Comparison of ENCODE assay signal across 8 mouse cellular contexts in genomic region chr7:109169505-109170440, GRCm38 (mm10). TPM values are rescaled to one million over a fixed set of nuclear protein-coding genes. Genes with fewer than 3 reads are reported as not detected.
DNase-seq lines count a peak whose midpoint lies in the region; ATAC-seq lines count a peak whose summit lies in the region.

No protein-coding gene starts in this region.

- H3K36me3 ChIP-seq in megakaryocyte, embryonic 14.5 days (replicated peaks; ENCODE audit: low read length), result no peaks in the 10 kb centered on the region
- H3K36me3 ChIP-seq in forebrain, embryonic 13.5 days (ENCODE audit: poor library complexity, severe bottlenecking), result no peaks in the 10 kb centered on the region
- no peaks in the 10 kb centered on the region for H3K36me3 ChIP-seq in intestine, embryonic 14.5 days (ENCODE audit: control insufficient read depth, insufficient read depth, low read length)

- ATAC-seq in megakaryocyte, adult 5-6 weeks (ENCODE audit: poor library complexity, severe bottlenecking), result no peak
- peak; percentile 14; the same call in 1 of the 2 replicates for ATAC-seq in forebrain, embryonic 13.5 days
- ATAC-seq in intestine, embryonic 14.5 days (replicated peaks; ENCODE audit: low FRiP score, low TSS enrichment, low read depth), result 0 out of 2 replicates have a peak, but pooled peaks have one; percentile 22

- peak overlapping the region; percentile 78 for H3K4me3 ChIP-seq in megakaryocyte, embryonic 14.5 days (replicated peaks)
- H3K4me3 ChIP-seq in forebrain, embryonic 13.5 days, result peak overlapping the region; percentile 62
- H3K4me3 ChIP-seq in intestine, embryonic 14.5 days (ENCODE audit: low read depth, low read length), result peak overlapping the region; percentile 44

- H3K9ac ChIP-seq in forebrain, embryonic 13.5 days, result peak overlapping the region; percentile 74
- peak overlapping the region; percentile 34; the same call in 1 of the 2 replicates for H3K9ac ChIP-seq in intestine, embryonic 14.5 days (ENCODE audit: low read length)

- under 1% methylated on average over 72 of the region's 72 CpGs for WGBS in forebrain, embryonic 13.5 days
- whole genome bisulfite sequencing in intestine, embryonic 14.5 days, result under 1% methylated on average over 56 of the region's 72 CpGs

- peaks cover 13% of the 10 kb centered on the region for H3K4me1 ChIP-seq in megakaryocyte, embryonic 14.5 days
- peaks cover 87% of the 10 kb centered on the region for H3K4me1 ChIP-seq in forebrain, embryonic 13.5 days
- H3K4me1 ChIP-seq in intestine, embryonic 14.5 days (replicated peaks; ENCODE audit: control insufficient read depth, insufficient read depth, low read length), result peaks cover 3% of the 10 kb centered on the region

- peak; percentile 78 to 81 for DNase-seq in cerebellum, adult 18-20 months
- DNase-seq in intestine, embryonic 14.5 days (ENCODE audit: low spot score), result peak; percentile 63
- peak; percentile 72 for DNase-seq in mesoderm, embryonic 11.5 days (ENCODE audit: low read depth, low spot score)
- DNase-seq in yolk sac, embryonic 10.5 days (ENCODE audit: low spot score), result peak; percentile 33
- DNase-seq in spleen, postnatal 36 days (ENCODE audit: low spot score in 2 of 2), result no peak

- peak overlapping the region; percentile 86 for H3K27ac ChIP-seq in forebrain, embryonic 13.5 days
- no peak overlapping the region for H3K27ac ChIP-seq in intestine, embryonic 14.5 days (ENCODE audit: low read depth)

- H3K4me2 ChIP-seq in forebrain, embryonic 13.5 days, result peak overlapping the region; percentile 89
- peak overlapping the region; percentile 99 for H3K4me2 ChIP-seq in intestine, embryonic 14.5 days (ENCODE audit: low read length)

- H3K27me3 ChIP-seq in megakaryocyte, embryonic 14.5 days (replicated peaks), result peaks cover 86% of the 10 kb centered on the region
- H3K27me3 ChIP-seq in forebrain, embryonic 13.5 days, result peaks cover 55% of the 10 kb centered on the region
- peaks cover 53% of the 10 kb centered on the region for H3K27me3 ChIP-seq in intestine, embryonic 14.5 days (replicated peaks; ENCODE audit: control insufficient read depth, insufficient read depth, low read length)

- peaks cover 7% of the 10 kb centered on the region; the same call in 1 of the 2 replicates for H3K9me3 ChIP-seq in megakaryocyte, embryonic 14.5 days
- H3K9me3 ChIP-seq in forebrain, embryonic 13.5 days (replicated peaks), result no peaks in the 10 kb centered on the region
- H3K9me3 ChIP-seq in intestine, embryonic 14.5 days (ENCODE audit: control insufficient read depth, low read length), result no peaks in the 10 kb centered on the region

RNA-seq across cellular contexts. Expression of gene Lmo1, which starts 5.2 kb away (rescaled TPM):
- polyA plus RNA-seq in megakaryocyte, embryonic 14.5 days (2012; ENCODE audit: insufficient read depth, low replicate concordance), result 0.58 TPM in 1 of 2 replicates, not detected in the other
- 30.3 and 33.6 TPM in 2 replicates for total RNA-seq in megakaryocyte, adult 5-6 weeks (2015)
- 10.9 and 19.8 TPM in 2 replicates for total RNA-seq in megakaryocyte, adult 5-6 weeks (2017)
- 36.5 and 50.5 TPM in 2 replicates for polyA plus RNA-seq in forebrain, embryonic 13.5 days (2015; fragmentation: Nextera tagmentation; extraction: Ambion mirVana)
- polyA plus RNA-seq in intestine, embryonic 14.5 days (2014; fragmentation: Nextera tagmentation; extraction: Ambion mirVana), result 1.7 and 2.9 TPM in 2 replicates

Comparison
In these comparisons a context has a peak if more than half of its experiments do, and no peak if none do; other contexts are left out.
1. DNase-seq: peak in cerebellum, adult 18-20 months (2 of 2), intestine, embryonic 14.5 days (single experiment), mesoderm, embryonic 11.5 days (single experiment) and yolk sac, embryonic 10.5 days (single experiment); none in spleen, postnatal 36 days (0 of 2).
2. Peak in every context shown above with its lines, with median percentiles within 50 percentile points of each other: H3K4me3 ChIP-seq.